Mouse (Mus musculus) kidney, adult 10 weeks (tissue): ENCODE measurements around the gene Crlf2. TPM values are rescaled to one million over a fixed set of nuclear protein-coding genes. Genes with fewer than 3 reads are reported as not detected.

Experiments used
- polyA plus RNA-seq: library from polyadenylated mRNA; stranded (reverse); fragments of 350-450 nt; fragmentation: Illumina TruSeq; extraction: RNeasy Lipid Tissue Mini Kit (QIAGEN cat#74804); gene quantifications from one replicate; pipeline ENCODE4 v1.2.3, GENCODE M21; 2014; ENCODE audit warnings: low read depth, low replicate concordance

Crlf2 gene
- 1.1 TPM for polyA plus RNA-seq

DNA sequence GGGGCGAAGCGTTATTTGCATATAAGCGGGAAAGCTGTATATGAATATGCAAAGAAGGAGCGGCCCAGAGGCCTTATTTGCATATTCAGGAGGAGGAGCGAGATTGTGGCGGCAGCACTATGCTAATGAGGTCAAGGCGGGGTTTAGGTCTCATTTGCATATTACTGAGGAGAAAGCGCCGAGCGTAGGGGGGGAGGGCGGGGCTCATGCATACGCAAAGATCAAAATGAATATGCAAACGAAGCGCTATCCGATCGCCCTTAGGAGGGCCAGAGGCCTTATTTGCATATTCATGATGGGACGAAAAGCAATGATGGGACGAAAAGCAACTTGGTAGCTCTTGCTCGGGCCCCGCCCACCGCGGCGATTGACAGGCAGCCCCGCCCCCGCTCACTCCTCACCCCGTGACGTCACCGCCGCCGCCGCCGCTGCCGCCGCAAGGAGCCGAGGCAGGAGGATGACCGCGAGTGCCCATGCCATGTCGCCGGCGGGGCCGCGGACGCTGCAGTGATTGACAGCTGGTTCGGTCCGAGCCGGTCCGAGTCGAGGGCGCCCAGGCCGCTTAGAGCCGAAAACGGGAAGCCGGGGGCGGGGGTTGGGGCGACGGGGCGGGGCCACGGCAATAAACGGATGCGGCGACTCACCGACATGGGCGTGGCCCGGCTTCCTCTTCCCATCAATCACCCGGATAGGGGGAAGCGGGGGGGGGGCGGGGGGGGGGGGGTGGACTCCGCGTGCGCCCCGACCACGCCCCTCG lies at the start of gene Crlf2:
TSS of gene Crlf2 (minus strand) at position 590 of the 757 bp plus-strand sequence.

Other genes with a start within 250 kb of the Crlf2 start
- not detected for gene Vmn2r16, start 228.8 kb downstream of the Crlf2 start, polyA plus RNA-seq
- not detected for gene Vmn2r17, start 139.3 kb downstream of the Crlf2 start, polyA plus RNA-seq
- 6.7 TPM for gene 5430403G16Rik, start 132.0 kb upstream of the Crlf2 start, polyA plus RNA-seq
- gene 4930522L14Rik, start 192.9 kb upstream of the Crlf2 start, polyA plus RNA-seq, result 17.7 TPM